Mouse (Mus musculus): Measurements from ENCODE around the gene Tprg. TPM values are rescaled to one million over a fixed set of nuclear protein-coding genes. Genes with fewer than 3 reads are reported as not detected.

Tprg gene
- total RNA-seq, 2 experiments from 2014 or later: not detected

- intact Hi-C loops (cut with DNase I): no loop called here
- DNase-seq: no peak
Measured at GRCm38 (mm10) chr16:25417875-25418630, 131.4 kb downstream of the Tprg start.

- no peak for DNase-seq
- intact Hi-C loops (cut with DNase I): no loop called here
Measured at GRCm38 (mm10) chr16:25422997-25423396, 136.4 kb downstream of the Tprg start.

GRCm38 (mm10) chr16:25424001-25424400 lies 137.4 kb downstream of the Tprg start:
- no peak for DNase-seq
- intact Hi-C loops (cut with DNase I): no loop called here

GRCm38 (mm10) chr16:25424915-25425314 lies 138.3 kb downstream of the Tprg start:
- intact Hi-C loops (cut with DNase I): no loop called here
- no peak for DNase-seq

DNA sequence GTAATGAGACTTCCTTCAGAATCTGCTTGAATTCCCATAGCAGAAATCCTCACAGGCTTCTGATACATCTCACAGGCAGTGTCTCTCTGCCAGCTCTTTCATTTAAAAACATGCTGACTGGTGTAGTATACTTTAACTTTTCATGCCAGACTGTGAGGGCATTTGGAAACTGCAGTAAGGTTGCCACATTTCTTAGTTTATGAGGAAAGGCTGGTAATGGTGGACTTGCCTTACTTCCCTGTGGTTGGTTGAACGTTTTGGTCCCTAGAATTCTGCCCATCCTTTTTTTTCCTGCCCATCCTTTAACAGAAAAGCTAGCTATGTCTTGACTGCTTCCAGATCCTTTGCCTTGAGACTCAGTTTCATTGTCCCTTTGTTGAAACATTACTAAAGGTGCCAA lies 138.8 kb downstream of the Tprg start:
- intact Hi-C loops (cut with DNase I): no loop called here
- DNase-seq: no peak

DNA sequence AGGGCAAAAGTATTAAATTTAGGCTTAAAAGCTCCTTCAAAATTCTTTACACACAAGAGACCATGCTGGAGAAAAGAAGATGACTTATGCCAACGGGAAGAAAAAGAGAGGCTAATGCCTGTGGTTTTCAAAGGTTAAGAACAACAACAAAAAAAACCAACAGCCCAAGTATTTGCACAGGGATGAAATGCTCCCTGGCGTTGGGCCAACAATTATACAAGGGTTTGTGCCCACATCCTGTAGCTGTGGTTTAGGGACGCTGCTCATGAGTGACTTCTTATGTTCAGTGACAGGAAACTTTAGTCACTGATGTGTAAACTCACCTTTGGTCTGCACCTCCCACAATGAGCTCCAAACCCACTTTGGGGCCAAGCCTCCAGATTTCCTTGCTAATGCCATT lies 139.6 kb downstream of the Tprg start:
- intact Hi-C loops (cut with DNase I): no loop called here
- DNase-seq: peak; percentile 37

GRCm38 (mm10) chr16:25440039-25440438 lies 153.4 kb downstream of the Tprg start:
- DNase-seq: no peak
- intact Hi-C loops (cut with DNase I): no loop called here

GRCm38 (mm10) chr16:25445580-25445979 lies 159.0 kb downstream of the Tprg start:
- intact Hi-C loops (cut with DNase I): no loop called here
- peak; percentile 11 for DNase-seq

DNA sequence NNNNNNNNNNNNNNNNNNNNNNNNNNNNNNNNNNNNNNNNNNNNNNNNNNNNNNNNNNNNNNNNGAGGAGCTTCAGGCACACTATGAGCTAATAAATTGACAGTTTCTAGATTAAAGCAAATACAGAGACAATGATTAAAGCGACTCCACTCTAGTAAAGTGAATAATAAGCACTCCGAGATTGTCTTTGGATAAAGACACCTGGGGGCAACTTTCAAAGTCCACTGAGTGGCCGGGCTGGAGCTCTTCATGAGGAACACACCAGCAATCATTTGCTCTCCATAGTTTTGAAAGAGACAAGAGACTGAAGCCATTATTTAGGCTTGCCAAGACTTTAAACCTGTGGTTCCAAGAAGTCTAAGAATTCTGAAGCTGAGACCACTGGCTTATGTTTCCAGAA lies 164.9 kb downstream of the Tprg start:
- intact Hi-C loops (cut with DNase I): no loop called here
- DNase-seq: no peak

GRCm38 (mm10) chr16:25464732-25465131 lies 178.1 kb downstream of the Tprg start:
- DNase-seq: no peak
- intact Hi-C loops (cut with DNase I): no loop called here

GRCm38 (mm10) chr16:25465435-25466139 lies 179.0 kb downstream of the Tprg start:
- no peak for DNase-seq

GRCm38 (mm10) chr16:25468040-25468439 lies 181.4 kb downstream of the Tprg start:
- DNase-seq: no peak
- intact Hi-C loops (cut with DNase I): no loop called here

More at GRCm38 (mm10) chr16:25465435-25466139, 179.0 kb downstream of the Tprg start:
- intact Hi-C loops (cut with DNase I): no loop called here

- no peak for DNase-seq
Measured at GRCm38 (mm10) chr16:25468662-25469061, 182.0 kb downstream of the Tprg start.

More at GRCm38 (mm10) chr16:25468662-25469061, 182.0 kb downstream of the Tprg start:
- intact Hi-C loops (cut with DNase I): no loop called here

Measured in left cerebral cortex, postnatal 4 days (tissue).